Mouse (Mus musculus): ENCODE measurements around the gene Setdb2.
A peak's percentile ranks its signal among the peaks of the same experiment; 100 is the strongest.

Setdb2 gene

DNA sequence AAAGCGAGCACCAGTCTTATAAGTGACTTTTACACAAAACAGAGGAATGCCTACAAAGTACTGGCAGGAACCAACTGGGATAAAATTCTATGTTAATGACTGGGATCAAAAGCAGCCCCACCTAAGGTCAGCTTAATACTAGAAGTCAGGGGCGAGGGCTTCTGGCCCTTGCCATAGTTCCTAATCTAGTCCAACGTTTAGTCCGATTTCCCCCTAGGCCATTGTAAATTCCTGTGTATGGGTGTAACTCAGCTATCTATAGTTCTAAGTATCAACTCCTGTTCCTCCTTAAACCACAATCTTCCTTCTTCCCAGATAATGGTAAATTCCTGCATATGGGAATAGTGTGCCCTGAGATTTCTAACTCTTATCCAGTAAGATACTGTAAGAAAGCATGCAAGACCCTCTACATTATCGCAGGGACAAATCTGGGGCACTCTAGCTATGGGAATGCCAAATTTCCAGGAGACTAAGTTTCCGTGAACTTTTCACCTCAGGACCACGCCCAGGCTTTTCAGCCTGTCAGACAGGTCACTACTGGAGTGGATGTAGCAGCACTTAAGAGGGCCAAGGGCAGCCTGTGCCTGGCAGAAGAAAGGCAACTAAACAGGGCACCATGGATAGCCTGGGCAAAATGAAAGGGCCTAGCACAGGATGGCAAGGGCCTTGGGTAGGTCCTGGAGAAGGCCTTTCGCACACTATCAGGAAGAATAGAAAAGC lies 74.1 kb downstream of the Setdb2 start:
- DNase-seq: no peak

DNA sequence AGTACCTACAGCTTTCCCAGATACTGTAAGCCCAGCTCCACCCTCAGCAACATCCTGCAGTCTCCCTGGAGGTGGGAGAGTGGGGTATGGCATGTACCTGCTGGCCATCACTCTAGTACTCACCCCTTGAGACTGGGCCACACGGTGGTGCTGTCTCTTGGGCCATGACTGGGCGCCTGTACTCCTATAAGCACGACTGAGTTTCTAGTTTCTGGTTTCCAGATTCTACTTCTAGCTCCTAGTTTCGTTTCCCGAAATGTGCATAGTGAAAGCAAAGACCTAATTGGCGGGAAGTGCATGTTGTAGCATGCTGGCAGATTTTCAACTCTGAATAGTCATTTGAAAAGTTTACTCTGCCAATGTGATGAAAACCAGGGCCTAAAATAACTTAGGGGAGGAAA lies 75.4 kb downstream of the Setdb2 start, which contains the start of gene Phf11d:
TSS of gene Phf11d (minus strand) at position 227 of the 401 bp plus-strand sequence.
- DNase-seq: peak; percentile 50 to 58

Measured in kidney, postnatal 25 days (tissue).